Mouse (Mus musculus) hindbrain, embryonic 12.5 days (tissue): Measurements from ENCODE around the gene Sec23b. TPM values are rescaled to one million over a fixed set of nuclear protein-coding genes. Genes with fewer than 3 reads are reported as not detected.

Experiments used
- ATAC-seq: fragments of 200-750 bp; cut with Nextera tagmentation; 2 replicates; pipeline ENCODE4 v1.8.0; 2017; ENCODE audit warnings: moderate TSS enrichment; ENCODE audit not compliant: low FRiP score
- H3K27ac ChIP-seq: fragments of 300-500 bp; sonication (generic); 2 replicates; pipeline ENCODE4 v1.5.1; 2016; ENCODE audit warnings: mild to moderate bottlenecking
- H3K27me3 ChIP-seq: fragments of 300-500 bp; sonication (generic); 2 replicates; pipeline ENCODE4 v1.6.1; 2016; ENCODE audit warnings: mild to moderate bottlenecking
- H3K36me3 ChIP-seq: fragments of 300-500 bp; sonication (generic); 2 replicates; pipeline ENCODE4 v1.6.1; 2016; ENCODE audit warnings: mild to moderate bottlenecking
- H3K4me1 ChIP-seq: fragments of 300-500 bp; sonication (generic); 2 replicates; pipeline ENCODE4 v1.6.1; 2016
- H3K4me2 ChIP-seq: fragments of 300-500 bp; sonication (generic); replicated peaks from 2 replicates; pipeline ENCODE4 v1.6.1; 2016; ENCODE audit warnings: mild to moderate bottlenecking
- H3K4me3 ChIP-seq: fragments of 300-500 bp; sonication (generic); 2 replicates; pipeline ENCODE4 v1.5.1; 2016; ENCODE audit warnings: mild to moderate bottlenecking
- H3K9ac ChIP-seq: fragments of 300-500 bp; sonication (generic); 2 replicates; pipeline ENCODE4 v1.6.1; 2016; ENCODE audit warnings: mild to moderate bottlenecking, moderate library complexity
- H3K9me3 ChIP-seq: fragments of 300-500 bp; sonication (generic); replicated peaks from 2 replicates; pipeline ENCODE4 v1.6.1; 2016; ENCODE audit warnings: mild to moderate bottlenecking
- WGBS: fragments of 180-500 bp; shearing (Covaris S2); methylation state at CpG from one replicate; pipeline ENCODE4 v1.1.7; 2016; 5-methylcytosine and 5-hydroxymethylcytosine counted together
- polyA plus RNA-seq: library from polyadenylated mRNA; unstranded; fragments of >200 nt; fragmentation: Nextera tagmentation; extraction: Ambion mirVana; gene quantifications from 2 replicates; pipeline ENCODE4 v1.2.1, GENCODE M21; 2016

The Sec23b gene
- polyA plus RNA-seq, 1 experiment from 2014 or later = 101 TPM

GRCm38 (mm10) chr2:144617074-144617874 lies 61.2 kb downstream of the Sec23b start:
- 91% methylated on average over 16 of the region's 16 CpGs for WGBS
- Histone ChIP-seq H3K4me3 (no peak overlapping the region), H3K36me3 (no peaks in the 10 kb centered on the region), H3K4me2 (no peak overlapping the region), H3K27me3 (no peaks in the 10 kb centered on the region), H3K9ac (no peak overlapping the region), H3K4me1 (no peaks in the 10 kb centered on the region), H3K27ac (no peak overlapping the region), H3K9me3 (no peaks in the 10 kb centered on the region)
- no peak for ATAC-seq

- H3K9ac ChIP-seq = no peak overlapping the region
- H3K4me3 ChIP-seq = no peak overlapping the region
- H3K4me2 ChIP-seq = no peak overlapping the region
- no peaks in the 10 kb centered on the region for H3K36me3 ChIP-seq
- H3K27ac ChIP-seq = no peak overlapping the region
- no peaks in the 10 kb centered on the region for H3K27me3 ChIP-seq
- 45% methylated on average over 6 of the region's 6 CpGs for WGBS
- no peaks in the 10 kb centered on the region for H3K4me1 ChIP-seq
- ATAC-seq = peak; percentile 13; the same call in 1 of the 2 replicates
- H3K9me3 ChIP-seq = no peaks in the 10 kb centered on the region
Measured at GRCm38 (mm10) chr2:144621491-144621890, 65.5 kb downstream of the Sec23b start.

GRCm38 (mm10) chr2:144633551-144633950 lies 77.5 kb downstream of the Sec23b start:
- WGBS = 85% methylated on average over 2 of the region's 2 CpGs
- H3K4me3 ChIP-seq = no peak overlapping the region
- H3K36me3 ChIP-seq = peaks cover 7% of the 10 kb centered on the region; the same call in 1 of the 2 replicates
- H3K4me2 ChIP-seq = no peak overlapping the region
- no peaks in the 10 kb centered on the region for H3K4me1 ChIP-seq
- H3K27me3 ChIP-seq = no peaks in the 10 kb centered on the region
- no peak overlapping the region for H3K9ac ChIP-seq
- H3K9me3 ChIP-seq = no peaks in the 10 kb centered on the region
- ATAC-seq = no peak
- H3K27ac ChIP-seq = no peak overlapping the region

GRCm38 (mm10) chr2:144634231-144634630 lies 78.2 kb downstream of the Sec23b start:
- no peak overlapping the region for H3K27ac ChIP-seq
- WGBS = 72% methylated on average over 5 of the region's 5 CpGs
- ATAC-seq = no peak
- no peaks in the 10 kb centered on the region for H3K4me1 ChIP-seq
- H3K27me3 ChIP-seq = no peaks in the 10 kb centered on the region
- no peak overlapping the region for H3K9ac ChIP-seq
- H3K4me2 ChIP-seq = no peak overlapping the region
- H3K9me3 ChIP-seq = no peaks in the 10 kb centered on the region
- peaks cover 7% of the 10 kb centered on the region; the same call in 1 of the 2 replicates for H3K36me3 ChIP-seq
- no peak overlapping the region for H3K4me3 ChIP-seq

DNA sequence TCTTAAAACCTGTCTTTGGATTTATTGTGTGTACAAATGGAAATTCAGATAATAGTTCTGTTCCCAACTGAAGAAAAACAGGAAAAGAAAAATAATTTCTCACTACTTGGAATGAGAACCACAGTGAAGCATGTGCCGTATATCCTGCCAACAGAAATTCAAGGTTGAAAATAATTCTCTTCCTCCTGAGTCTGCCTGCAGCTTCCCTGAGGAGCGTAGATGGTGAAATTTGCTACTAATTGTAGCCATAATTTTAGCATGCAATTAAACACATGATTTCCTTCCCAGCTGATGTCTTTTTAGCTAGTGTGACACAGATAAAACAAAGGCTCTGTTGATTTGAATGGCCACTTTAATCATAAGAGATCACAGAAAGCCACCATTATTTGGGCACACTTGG lies 78.7 kb downstream of the Sec23b start:
- 0 out of 2 replicates have a peak, but pooled peaks have one; percentile 9 for ATAC-seq
- H3K27me3 ChIP-seq = no peaks in the 10 kb centered on the region
- H3K9me3 ChIP-seq = no peaks in the 10 kb centered on the region
- H3K4me2 ChIP-seq = no peak overlapping the region
- no peak overlapping the region for H3K9ac ChIP-seq
- H3K4me1 ChIP-seq = no peaks in the 10 kb centered on the region
- no peak overlapping the region for H3K27ac ChIP-seq
- H3K4me3 ChIP-seq = no peak overlapping the region
- peaks cover 7% of the 10 kb centered on the region; the same call in 1 of the 2 replicates for H3K36me3 ChIP-seq
- WGBS = 80% methylated on average over 2 of the region's 2 CpGs

- WGBS = 21% methylated on average over 5 of the region's 5 CpGs
- H3K4me3 ChIP-seq = no peak overlapping the region
- H3K9me3 ChIP-seq = no peaks in the 10 kb centered on the region
- peaks cover 5% of the 10 kb centered on the region; the same call in 1 of the 2 replicates for H3K4me1 ChIP-seq
- H3K9ac ChIP-seq = no peak overlapping the region
- ATAC-seq = peak; percentile 60
- no peaks in the 10 kb centered on the region for H3K27me3 ChIP-seq
- H3K27ac ChIP-seq = no peak overlapping the region
- H3K36me3 ChIP-seq = peaks cover 7% of the 10 kb centered on the region; the same call in 1 of the 2 replicates
- no peak overlapping the region for H3K4me2 ChIP-seq
Measured at GRCm38 (mm10) chr2:144635644-144636320, 79.8 kb downstream of the Sec23b start.

- Histone ChIP-seq H3K9ac (no peak overlapping the region), H3K27ac (no peak overlapping the region), H3K36me3 (peaks cover 6% of the 10 kb centered on the region; the same call in 1 of the 2 replicates), H3K4me2 (no peak overlapping the region), H3K4me1 (peaks cover 5% of the 10 kb centered on the region; the same call in 1 of the 2 replicates), H3K4me3 (no peak overlapping the region), H3K27me3 (no peaks in the 10 kb centered on the region), H3K9me3 (no peaks in the 10 kb centered on the region)
- ATAC-seq = no peak
- WGBS = 85% methylated on average over 4 of the region's 4 CpGs
Measured at GRCm38 (mm10) chr2:144637204-144637603, 81.2 kb downstream of the Sec23b start.

DNA sequence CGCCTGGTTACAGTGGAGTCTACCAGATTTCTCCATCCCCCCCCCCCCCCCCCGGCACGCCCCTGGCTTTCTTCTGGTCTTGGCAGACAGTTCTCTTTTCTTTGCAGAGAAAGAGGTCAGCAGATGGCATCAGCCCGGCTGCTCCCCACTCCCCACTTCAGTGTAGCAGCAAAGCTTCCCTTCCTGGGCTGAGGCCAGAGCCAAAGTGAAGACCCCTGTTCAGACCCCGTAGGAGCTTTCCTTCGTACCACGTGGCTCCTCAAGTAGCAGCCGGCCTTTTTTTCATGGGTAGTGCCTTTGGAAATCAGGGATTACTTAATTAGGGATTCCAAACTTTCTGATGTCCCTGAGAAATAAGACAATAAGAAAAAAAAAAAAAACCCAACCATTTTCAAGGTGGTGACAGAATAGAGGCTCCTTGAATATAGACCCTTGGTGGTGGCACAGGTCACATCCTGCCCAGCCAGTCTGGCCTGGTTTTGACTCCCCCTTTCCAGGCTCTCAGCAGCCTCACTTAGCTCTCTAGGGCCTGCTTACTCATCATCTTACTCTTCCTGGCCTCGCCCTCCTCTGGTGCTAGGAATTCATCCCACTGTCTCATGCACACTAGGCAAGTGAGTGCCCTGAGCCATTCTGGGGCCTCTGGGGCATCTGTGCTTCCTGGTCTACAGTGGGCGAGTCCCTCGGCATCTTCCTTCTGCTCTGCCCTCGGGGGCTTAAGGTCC lies 81.8 kb downstream of the Sec23b start:
- H3K27ac ChIP-seq = no peak overlapping the region
- H3K9me3 ChIP-seq = no peaks in the 10 kb centered on the region
- no peak overlapping the region for H3K9ac ChIP-seq
- 0 out of 2 replicates have a peak, but pooled peaks cover under 1% of the 10 kb centered on the region for H3K36me3 ChIP-seq
- H3K4me2 ChIP-seq = no peak overlapping the region
- H3K4me1 ChIP-seq = peaks cover 5% of the 10 kb centered on the region; the same call in 1 of the 2 replicates
- H3K27me3 ChIP-seq = no peaks in the 10 kb centered on the region
- WGBS = 79% methylated on average over 11 of the region's 12 CpGs
- H3K4me3 ChIP-seq = no peak overlapping the region
- no peak for ATAC-seq

DNA sequence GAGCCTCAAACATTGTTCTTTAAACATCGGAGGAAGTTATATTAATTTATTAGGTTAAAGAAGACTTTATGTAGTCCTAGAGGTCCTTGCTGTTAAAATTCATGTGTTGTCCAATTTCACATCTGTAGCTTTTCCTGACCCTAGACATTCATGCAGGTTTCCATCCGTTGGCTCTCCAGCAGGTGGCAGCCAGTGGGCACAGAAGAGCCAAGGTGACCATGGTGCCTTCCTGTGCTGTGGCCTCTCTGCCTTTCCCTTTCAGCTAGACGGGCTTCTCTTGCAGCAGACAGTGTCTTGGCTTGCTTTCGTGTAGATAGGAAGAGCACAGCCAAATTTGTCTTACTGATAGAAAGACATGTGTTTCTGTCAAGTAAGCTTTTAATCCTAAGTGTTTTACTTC lies 82.7 kb downstream of the Sec23b start:
- H3K9ac ChIP-seq = no peak overlapping the region
- no peak overlapping the region for H3K4me2 ChIP-seq
- peaks cover 5% of the 10 kb centered on the region; the same call in 1 of the 2 replicates for H3K4me1 ChIP-seq
- H3K27ac ChIP-seq = no peak overlapping the region
- no peak for ATAC-seq
- WGBS = 73% methylated on average over 4 of the region's 4 CpGs
- no peaks in the 10 kb centered on the region for H3K36me3 ChIP-seq
- H3K27me3 ChIP-seq = no peaks in the 10 kb centered on the region
- no peak overlapping the region for H3K4me3 ChIP-seq
- no peaks in the 10 kb centered on the region for H3K9me3 ChIP-seq

DNA sequence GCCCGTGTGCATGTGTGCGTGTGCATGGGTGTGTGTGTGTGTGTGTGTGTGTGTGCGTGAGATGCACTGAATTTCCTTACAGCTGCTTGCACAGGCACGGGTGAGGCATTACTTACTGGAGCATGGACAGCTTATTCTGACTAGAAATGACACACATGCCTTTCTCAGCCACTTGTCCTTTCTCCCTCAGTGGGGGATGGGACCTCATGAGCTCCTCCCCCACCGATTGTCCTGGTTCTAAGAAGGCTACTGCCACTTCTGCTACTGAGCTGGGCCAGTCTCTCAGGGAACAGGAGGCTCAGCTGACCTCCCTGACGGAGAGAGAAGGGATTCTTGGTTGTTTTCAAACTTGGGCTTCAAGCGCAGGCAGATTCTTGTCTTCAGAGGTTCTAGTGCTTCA lies 84.1 kb downstream of the Sec23b start:
- peaks cover 5% of the 10 kb centered on the region; the same call in 1 of the 2 replicates for H3K4me1 ChIP-seq
- H3K36me3 ChIP-seq = no peaks in the 10 kb centered on the region
- WGBS = 67% methylated on average over 7 of the region's 7 CpGs
- no peaks in the 10 kb centered on the region for H3K9me3 ChIP-seq
- no peaks in the 10 kb centered on the region for H3K27me3 ChIP-seq
- no peak overlapping the region for H3K4me3 ChIP-seq
- no peak overlapping the region for H3K4me2 ChIP-seq
- H3K27ac ChIP-seq = no peak overlapping the region
- no peak overlapping the region for H3K9ac ChIP-seq
- ATAC-seq = no peak
